Mouse (Mus musculus) forebrain, embryonic 13.5 days (tissue): Measurements from ENCODE around the gene Pgs1. TPM values are rescaled to one million over a fixed set of nuclear protein-coding genes. Genes with fewer than 3 reads are reported as not detected.

ENCODE experiments used
- ATAC-seq: fragments of 200-750 bp; cut with Nextera tagmentation; 2 replicates; pipeline ENCODE4 v1.8.0; 2017
- H3K27ac ChIP-seq: fragments of 300-500 bp; sonication (generic); 2 replicates; pipeline ENCODE4 v1.5.1; 2015; ENCODE audit warnings: inconsistent platforms, mild to moderate bottlenecking, moderate library complexity
- H3K27me3 ChIP-seq: fragments of 300-500 bp; sonication (generic); 2 replicates; pipeline ENCODE4 v1.6.1; 2015; ENCODE audit warnings: mild to moderate bottlenecking, inconsistent platforms
- H3K36me3 ChIP-seq: fragments of 300-500 bp; sonication (generic); 2 replicates; pipeline ENCODE4 v1.6.1; 2015; ENCODE audit warnings: mild to moderate bottlenecking, inconsistent platforms; ENCODE audit not compliant: poor library complexity, severe bottlenecking
- H3K4me1 ChIP-seq: fragments of 300-500 bp; sonication (generic); 2 replicates; pipeline ENCODE4 v1.6.1; 2015; ENCODE audit warnings: inconsistent platforms
- H3K4me2 ChIP-seq: fragments of 300-500 bp; sonication (generic); 2 replicates; pipeline ENCODE4 v1.6.1; 2015; ENCODE audit warnings: inconsistent platforms, mild to moderate bottlenecking, moderate library complexity
- H3K4me3 ChIP-seq: fragments of 300-500 bp; sonication (generic); 2 replicates; pipeline ENCODE4 v1.5.1; 2015; ENCODE audit warnings: mild to moderate bottlenecking, inconsistent platforms
- H3K9ac ChIP-seq: fragments of 300-500 bp; sonication (generic); 2 replicates; pipeline ENCODE4 v1.6.1; 2015; ENCODE audit warnings: mild to moderate bottlenecking, inconsistent platforms
- H3K9me3 ChIP-seq: fragments of 300-500 bp; sonication (generic); replicated peaks from 2 replicates; pipeline ENCODE4 v1.6.1; 2016; ENCODE audit warnings: inconsistent platforms
- WGBS: fragments of 180-500 bp; shearing (Covaris S2); methylation state at CpG from one replicate; pipeline ENCODE4 v1.1.7; 2015; 5-methylcytosine and 5-hydroxymethylcytosine counted together
- microRNA-seq: library from miRNA; unstranded; fragments of <30 nt; microRNA quantifications from one replicate; pipeline ENCODE4, GENCODE M21; 2016
- polyA plus RNA-seq: library from polyadenylated mRNA; unstranded; fragments of >200 nt; fragmentation: Nextera tagmentation; extraction: Ambion mirVana; gene quantifications from 2 replicates; pipeline ENCODE4 v1.2.1, GENCODE M21; 2015

The Pgs1 gene
- polyA plus RNA-seq, 1 experiment from 2014 or later, result 42.7 TPM

DNA sequence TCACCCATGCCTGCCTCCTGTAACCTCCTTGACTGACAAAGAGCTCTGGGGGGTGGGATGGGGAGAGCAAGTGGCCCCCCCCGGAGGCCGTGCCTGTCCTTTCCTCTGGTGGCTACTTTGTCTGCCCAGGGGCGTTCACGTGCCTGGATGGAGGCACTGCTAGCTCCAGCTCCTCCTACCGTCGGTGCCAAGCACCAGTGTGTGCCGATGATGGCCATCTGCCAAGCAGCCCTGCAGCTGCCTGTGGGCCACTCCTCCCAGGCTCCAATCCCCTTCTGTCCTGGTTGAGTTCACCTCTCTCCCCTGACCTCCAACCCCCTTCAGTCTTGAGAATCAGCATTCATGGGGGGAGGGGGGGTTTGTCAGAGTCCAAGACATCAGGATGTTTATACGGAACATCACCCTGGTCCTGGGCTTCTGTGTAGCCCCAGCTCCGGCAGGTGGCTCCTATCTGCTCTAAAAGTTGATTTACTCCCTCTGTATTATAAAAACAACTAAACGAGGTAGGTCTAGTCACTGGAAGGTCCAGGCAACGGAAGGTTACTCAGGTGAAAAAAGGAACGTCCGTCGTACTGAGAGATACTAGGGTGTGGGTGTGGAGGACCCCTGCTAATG lies 57.3 kb downstream of the Pgs1 start:
- H3K9me3 ChIP-seq, result no peaks in the 10 kb centered on the region
- no peaks in the 10 kb centered on the region for H3K36me3 ChIP-seq
- WGBS, result 59% methylated on average over 14 of the region's 14 CpGs
- H3K27me3 ChIP-seq, result no peaks in the 10 kb centered on the region
- H3K4me1 ChIP-seq, result peaks cover 16% of the 10 kb centered on the region
- no peak overlapping the region for H3K4me3 ChIP-seq
- 0 out of 2 replicates have a peak overlapping the region, but pooled peaks have one; percentile 12 for H3K9ac ChIP-seq
- ATAC-seq, result peak; percentile 73
- H3K27ac ChIP-seq, result no peak overlapping the region
- no peak overlapping the region for H3K4me2 ChIP-seq

DNA sequence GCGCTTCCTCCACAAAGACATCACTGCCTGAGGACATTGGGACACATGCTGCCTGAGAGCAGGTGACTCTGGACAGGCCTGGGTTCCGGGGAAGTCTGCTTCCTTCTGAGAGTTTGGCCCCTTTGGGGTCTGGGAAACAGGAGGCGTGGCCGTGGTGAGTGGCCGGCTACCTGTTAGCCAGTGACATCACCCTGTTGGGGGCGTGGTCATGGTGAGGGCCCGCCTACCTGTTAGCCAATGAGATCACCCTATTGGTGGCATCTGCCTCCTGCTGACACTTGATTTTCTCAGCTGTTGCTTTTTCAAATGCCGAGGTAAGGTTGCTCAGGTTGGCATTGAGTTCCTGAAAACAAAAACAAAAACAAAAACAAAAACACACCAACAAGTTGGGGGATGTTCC lies 63.5 kb downstream of the Pgs1 start:
- no peak overlapping the region for H3K4me3 ChIP-seq
- WGBS, result 30% methylated on average over 8 of the region's 8 CpGs
- no peaks in the 10 kb centered on the region for H3K4me1 ChIP-seq
- ATAC-seq, result no peak
- H3K9ac ChIP-seq, result no peak overlapping the region
- H3K27me3 ChIP-seq, result no peaks in the 10 kb centered on the region
- no peaks in the 10 kb centered on the region for H3K36me3 ChIP-seq
- H3K27ac ChIP-seq, result no peak overlapping the region
- H3K9me3 ChIP-seq, result no peaks in the 10 kb centered on the region
- no peak overlapping the region for H3K4me2 ChIP-seq

DNA sequence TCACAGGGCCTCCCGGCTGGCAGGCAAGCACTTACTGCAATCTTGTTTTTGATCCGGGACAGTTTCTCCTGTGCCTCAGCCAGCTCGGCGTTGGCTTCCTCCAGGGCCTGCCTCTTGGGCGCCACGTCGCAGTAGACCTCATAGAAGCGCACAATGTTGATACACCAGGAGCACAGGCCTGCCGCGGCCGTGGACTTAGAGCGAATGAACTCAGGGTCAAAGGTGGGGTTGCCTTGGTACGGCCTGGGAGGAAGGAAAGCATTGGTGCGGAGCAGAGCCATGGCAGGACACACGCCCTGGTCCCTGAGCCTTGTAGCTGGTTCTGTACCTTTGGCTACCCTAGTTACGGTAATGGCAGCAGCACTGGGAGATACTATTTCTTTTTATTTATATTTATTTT lies 64.1 kb downstream of the Pgs1 start:
- no peaks in the 10 kb centered on the region for H3K9me3 ChIP-seq
- no peaks in the 10 kb centered on the region for H3K4me1 ChIP-seq
- no peak overlapping the region for H3K4me3 ChIP-seq
- H3K36me3 ChIP-seq, result no peaks in the 10 kb centered on the region
- H3K9ac ChIP-seq, result no peak overlapping the region
- ATAC-seq, result no peak
- no peak overlapping the region for H3K4me2 ChIP-seq
- 92% methylated on average over 16 of the region's 16 CpGs for WGBS
- no peak overlapping the region for H3K27ac ChIP-seq
- no peaks in the 10 kb centered on the region for H3K27me3 ChIP-seq

DNA sequence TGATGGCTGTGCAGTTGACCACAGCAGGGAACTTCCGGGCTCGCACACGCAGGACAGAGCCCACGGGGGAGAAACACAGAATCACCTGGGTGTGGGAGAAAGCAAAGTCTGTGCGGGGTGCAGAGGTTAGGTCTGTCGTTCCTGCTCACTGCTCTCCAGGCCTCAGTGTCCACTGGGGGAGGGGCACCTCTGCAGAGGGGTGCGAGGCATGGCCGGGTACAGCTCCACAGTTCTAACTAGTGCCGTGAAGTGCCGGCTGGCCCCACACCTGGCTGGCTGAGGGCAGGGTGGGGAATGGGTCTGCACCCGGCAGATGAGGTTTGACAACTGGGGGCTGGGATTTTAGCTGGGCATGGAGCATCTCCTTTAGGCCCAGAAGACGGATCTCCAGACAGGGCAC lies 72.3 kb downstream of the Pgs1 start:
- Histone ChIP-seq H3K4me3 (no peak overlapping the region), H3K9me3 (no peaks in the 10 kb centered on the region), H3K27ac (no peak overlapping the region), H3K9ac (no peak overlapping the region), H3K27me3 (no peaks in the 10 kb centered on the region), H3K36me3 (no peaks in the 10 kb centered on the region), H3K4me2 (no peak overlapping the region), H3K4me1 (no peaks in the 10 kb centered on the region)
- no peak for ATAC-seq
- 73% methylated on average over 12 of the region's 12 CpGs for WGBS

DNA sequence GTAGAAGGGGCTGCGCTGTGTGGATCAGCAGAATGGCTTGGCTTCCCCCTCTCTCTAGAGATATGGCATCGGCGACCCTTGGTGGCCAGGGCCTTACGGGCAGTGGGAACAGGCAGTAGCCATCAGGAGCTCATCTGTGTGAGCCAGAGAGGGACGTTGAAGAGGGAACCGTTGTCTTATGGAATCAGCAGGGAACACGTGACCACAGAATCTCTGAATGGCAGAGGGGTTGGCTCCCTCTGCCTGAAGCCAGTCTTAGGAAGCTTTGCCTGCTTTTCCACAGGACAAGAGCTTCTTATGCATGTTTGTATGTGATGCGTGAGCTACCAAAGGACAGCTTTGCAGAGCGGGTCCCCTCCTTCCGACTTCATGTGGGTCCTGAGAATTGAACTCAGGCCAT lies 72.8 kb downstream of the Pgs1 start:
- Histone ChIP-seq H3K9me3 (no peaks in the 10 kb centered on the region), H3K9ac (no peak overlapping the region), H3K36me3 (no peaks in the 10 kb centered on the region), H3K4me3 (no peak overlapping the region), H3K4me1 (no peaks in the 10 kb centered on the region), H3K4me2 (no peak overlapping the region), H3K27me3 (no peaks in the 10 kb centered on the region), H3K27ac (no peak overlapping the region)
- WGBS, result 61% methylated on average over 10 of the region's 10 CpGs
- no peak for ATAC-seq

DNA sequence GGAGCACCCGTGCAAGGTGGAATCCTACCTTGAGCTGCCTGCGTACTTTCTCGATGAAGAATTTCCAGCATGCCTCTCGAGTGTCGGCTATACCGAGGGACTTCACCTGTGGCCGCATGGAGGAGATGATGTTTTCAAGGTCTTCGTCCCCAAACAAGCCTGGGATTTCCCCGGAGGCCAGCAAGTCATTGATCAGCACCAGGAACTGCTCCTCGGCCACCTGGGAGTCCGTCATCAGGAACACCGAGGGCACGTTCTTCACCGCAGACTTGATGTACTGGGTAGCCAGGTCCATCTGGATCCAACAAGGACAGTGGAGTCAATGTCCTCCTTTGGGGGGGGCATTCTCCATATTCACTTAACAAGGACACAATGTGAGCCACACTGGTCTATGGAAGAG lies 73.9 kb downstream of the Pgs1 start:
- no peak overlapping the region for H3K27ac ChIP-seq
- WGBS, result 87% methylated on average over 14 of the region's 14 CpGs
- no peak for ATAC-seq
- H3K4me1 ChIP-seq, result no peaks in the 10 kb centered on the region
- no peaks in the 10 kb centered on the region for H3K9me3 ChIP-seq
- H3K4me2 ChIP-seq, result no peak overlapping the region
- H3K4me3 ChIP-seq, result no peak overlapping the region
- H3K9ac ChIP-seq, result no peak overlapping the region
- no peaks in the 10 kb centered on the region for H3K27me3 ChIP-seq
- H3K36me3 ChIP-seq, result no peaks in the 10 kb centered on the region

DNA sequence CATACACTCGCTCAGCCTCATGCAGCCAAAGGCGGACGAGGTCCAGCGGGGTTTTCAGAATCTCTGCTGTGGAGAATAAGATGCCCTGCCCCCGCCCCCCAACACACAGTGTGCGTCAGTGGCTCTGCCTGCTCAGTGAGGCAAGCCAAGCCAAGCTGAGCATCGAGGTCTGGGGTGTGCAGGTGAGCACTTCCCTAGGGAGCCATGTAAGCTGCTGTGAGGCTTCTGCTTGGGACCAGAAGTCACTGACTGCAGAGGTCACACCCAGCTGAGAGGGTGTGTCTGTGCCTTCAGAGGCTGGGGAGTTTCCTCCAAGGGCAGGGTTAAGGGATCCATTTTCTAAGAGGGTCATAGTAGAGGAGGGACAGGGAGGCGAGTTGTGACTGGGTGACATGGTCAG lies 81.5 kb downstream of the Pgs1 start:
- no peaks in the 10 kb centered on the region for H3K36me3 ChIP-seq
- no peak overlapping the region for H3K27ac ChIP-seq
- no peaks in the 10 kb centered on the region for H3K9me3 ChIP-seq
- no peak overlapping the region for H3K4me2 ChIP-seq
- no peaks in the 10 kb centered on the region for H3K27me3 ChIP-seq
- ATAC-seq, result no peak
- H3K4me3 ChIP-seq, result no peak overlapping the region
- H3K4me1 ChIP-seq, result no peaks in the 10 kb centered on the region
- WGBS, result 76% methylated on average over 8 of the region's 8 CpGs
- H3K9ac ChIP-seq, result no peak overlapping the region

DNA sequence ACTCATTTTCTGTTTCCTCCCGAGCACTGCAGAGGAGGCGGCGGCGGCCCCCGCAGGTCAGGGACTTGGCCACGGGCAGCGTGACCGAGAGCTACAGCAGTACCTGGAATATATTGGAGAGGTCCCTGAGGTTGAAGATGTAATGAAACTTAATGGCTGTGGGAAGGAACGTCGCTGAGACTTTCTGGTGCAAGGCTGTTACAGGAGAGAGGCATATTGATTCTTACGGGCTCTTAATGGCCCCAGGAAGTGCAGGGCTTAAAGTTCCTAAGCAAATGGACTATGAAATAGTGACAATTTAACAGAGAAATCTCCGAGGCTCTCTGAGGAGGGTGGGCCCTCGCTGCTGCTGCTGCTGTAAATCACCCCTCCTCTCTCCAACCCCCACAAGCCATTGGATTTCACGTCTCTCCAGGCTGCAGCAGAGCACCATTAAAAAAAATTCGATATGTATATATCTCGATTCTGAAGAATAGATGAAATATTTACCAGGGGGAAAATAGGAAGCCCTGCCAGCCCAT lies 82.8 kb downstream of the Pgs1 start:
- Histone ChIP-seq H3K27me3 (no peaks in the 10 kb centered on the region), H3K9ac (no peak overlapping the region), H3K36me3 (no peaks in the 10 kb centered on the region), H3K27ac (no peak overlapping the region; the same call in 1 of the 2 replicates), H3K4me3 (no peak overlapping the region), H3K4me1 (no peaks in the 10 kb centered on the region), H3K9me3 (no peaks in the 10 kb centered on the region), H3K4me2 (no peak overlapping the region)
- no peak for ATAC-seq
- 89% methylated on average over 16 of the region's 16 CpGs for WGBS

DNA sequence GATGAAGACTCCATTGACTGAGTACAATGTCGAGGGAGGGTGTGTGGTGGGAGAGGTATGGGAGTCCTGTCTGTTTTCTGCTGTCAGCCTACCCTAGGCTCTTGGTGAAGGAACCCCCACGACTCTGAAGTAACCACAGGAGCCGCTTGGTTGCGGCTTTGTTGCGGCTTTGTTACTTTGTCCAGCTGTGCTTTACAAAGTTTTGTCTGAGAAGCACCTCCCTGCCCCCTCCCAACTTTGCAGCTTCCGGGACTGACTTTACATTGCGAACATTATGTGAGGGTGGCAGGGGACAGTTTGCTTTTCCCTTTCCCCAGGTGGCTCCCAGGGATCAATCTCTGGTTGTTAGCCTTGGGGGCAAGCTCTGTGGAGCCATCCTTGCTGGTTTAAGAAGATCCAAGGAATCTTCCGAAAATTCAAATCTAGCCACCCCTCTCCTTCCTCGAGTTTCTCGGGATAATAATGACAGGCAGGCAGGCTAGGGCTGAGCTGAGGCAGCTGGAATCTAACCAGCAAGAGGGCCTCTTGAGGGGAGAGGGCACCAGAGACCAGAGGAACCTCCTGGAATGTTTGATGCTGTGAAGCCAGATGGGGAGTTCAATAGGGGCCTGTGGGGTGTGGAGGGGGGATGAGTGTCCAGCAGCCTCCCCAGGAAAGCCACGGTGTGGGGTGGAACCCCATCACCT lies 85.3 kb downstream of the Pgs1 start:
- H3K9me3 ChIP-seq, result no peaks in the 10 kb centered on the region
- H3K4me3 ChIP-seq, result no peak overlapping the region
- no peak overlapping the region for H3K27ac ChIP-seq
- H3K27me3 ChIP-seq, result no peaks in the 10 kb centered on the region
- no peak overlapping the region for H3K4me2 ChIP-seq
- no peaks in the 10 kb centered on the region for H3K36me3 ChIP-seq
- no peak for ATAC-seq
- H3K4me1 ChIP-seq, result no peaks in the 10 kb centered on the region
- no peak overlapping the region for H3K9ac ChIP-seq
- WGBS, result 37% methylated on average over 11 of the region's 11 CpGs

Small RNA genes lying within 50 kb of the gene (microRNA-seq; reads per million reads assigned to microRNA genes)
- not detected for gene Mir6933

Other genes starting within 250 kb of the Pgs1 start
- gene Tmc8, start 204.2 kb upstream of the Pgs1 start, polyA plus RNA-seq, result 0.45 and 0.52 TPM in 2 replicates
- gene Tmc6, start 204.1 kb upstream of the Pgs1 start, polyA plus RNA-seq, result 1.8 and 2.1 TPM in 2 replicates
- not detected in 2 replicates for gene 6030468B19Rik, start 188.6 kb upstream of the Pgs1 start, polyA plus RNA-seq
- gene Gm20708, start 176.6 kb upstream of the Pgs1 start, polyA plus RNA-seq, result 0.36 and 0.49 TPM in 2 replicates
- gene Syngr2, start 176.6 kb upstream of the Pgs1 start, polyA plus RNA-seq, result 15.9 and 17.4 TPM in 2 replicates
- gene Afmid, start 160.4 kb upstream of the Pgs1 start, polyA plus RNA-seq, result 7.4 and 7.5 TPM in 2 replicates
- 103 and 104 TPM in 2 replicates for gene Tk1, start 160.2 kb upstream of the Pgs1 start, polyA plus RNA-seq
- 231 and 243 TPM in 2 replicates for gene Birc5, start 137.0 kb upstream of the Pgs1 start, polyA plus RNA-seq
- not detected in 2 replicates for gene Tmem235, start 125.5 kb upstream of the Pgs1 start, polyA plus RNA-seq
- gene Tha1, start 112.8 kb upstream of the Pgs1 start, polyA plus RNA-seq, result 2.3 and 2.5 TPM in 2 replicates
- gene Socs3, start 16.2 kb upstream of the Pgs1 start, polyA plus RNA-seq, result 12.4 and 13.5 TPM in 2 replicates
- 0.27 and 0.29 TPM in 2 replicates for gene Dnah17, start 144.3 kb downstream of the Pgs1 start, polyA plus RNA-seq